Mouse (Mus musculus) liver, embryonic 13.5 days (tissue): ENCODE measurements around the gene Ssh1. TPM values are rescaled to one million over a fixed set of nuclear protein-coding genes. Genes with fewer than 3 reads are reported as not detected.

Experiments used
- ATAC-seq: fragments of 200-750 bp; cut with Nextera tagmentation; 2 replicates; pipeline ENCODE4 v1.8.0; 2017; ENCODE audit warnings: low read depth, mild to moderate bottlenecking, moderate number of reproducible peaks, moderate library complexity
- DNase-seq: peaks from one replicate; pipeline ENCODE4 v3.0.0; 2022
- H3K27ac ChIP-seq: fragments of 300-500 bp; sonication (generic); 2 replicates; pipeline ENCODE4 v1.5.1; 2015; ENCODE audit warnings: moderate library complexity, mild to moderate bottlenecking, inconsistent platforms
- H3K27me3 ChIP-seq: fragments of 300-500 bp; sonication (generic); 2 replicates; pipeline ENCODE4 v1.6.1; 2015; ENCODE audit warnings: mild to moderate bottlenecking, inconsistent platforms
- H3K36me3 ChIP-seq: fragments of 300-500 bp; sonication (generic); 2 replicates; pipeline ENCODE4 v1.6.1; 2015; ENCODE audit warnings: mild to moderate bottlenecking, inconsistent platforms
- H3K4me1 ChIP-seq: fragments of 300-500 bp; sonication (generic); replicated peaks from 2 replicates; pipeline ENCODE4 v1.6.1; 2015; ENCODE audit warnings: inconsistent platforms
- H3K4me2 ChIP-seq: fragments of 300-500 bp; sonication (generic); 2 replicates; pipeline ENCODE4 v1.6.1; 2015; ENCODE audit warnings: inconsistent platforms, mild to moderate bottlenecking, moderate library complexity
- H3K4me3 ChIP-seq: fragments of 300-500 bp; sonication (generic); replicated peaks from 2 replicates; pipeline ENCODE4 v1.5.1; 2015; ENCODE audit warnings: mild to moderate bottlenecking, inconsistent platforms
- H3K9ac ChIP-seq: fragments of 300-500 bp; sonication (generic); 2 replicates; pipeline ENCODE4 v1.6.1; 2015; ENCODE audit warnings: mild to moderate bottlenecking, inconsistent platforms
- H3K9me3 ChIP-seq: fragments of 300-500 bp; sonication (generic); replicated peaks from 2 replicates; pipeline ENCODE4 v1.6.1; 2016; ENCODE audit warnings: inconsistent platforms
- WGBS: fragments of 180-500 bp; shearing (Covaris S2); methylation state at CpG from one replicate; pipeline ENCODE4 v1.1.7; 2015; ENCODE audit not compliant: insufficient replicate concordance; 5-methylcytosine and 5-hydroxymethylcytosine counted together
- polyA plus RNA-seq: library from polyadenylated mRNA; unstranded; fragments of >200 nt; fragmentation: Nextera tagmentation; extraction: Ambion mirVana; gene quantifications from 2 replicates; pipeline ENCODE4 v1.2.1, GENCODE M21; 2015

Gene Ssh1
- polyA plus RNA-seq, 1 experiment from 2014 or later: 5.4 TPM

- 83% methylated on average over 6 of the region's 7 CpGs for WGBS
- peaks cover 90% of the 10 kb centered on the region for H3K36me3 ChIP-seq
- no peak overlapping the region for H3K27ac ChIP-seq
- DNase-seq (no peak), ATAC-seq (no peak)
- no peak overlapping the region for H3K9ac ChIP-seq
- no peaks in the 10 kb centered on the region for H3K9me3 ChIP-seq
- H3K4me1 ChIP-seq: peaks cover 40% of the 10 kb centered on the region
- no peaks in the 10 kb centered on the region for H3K27me3 ChIP-seq
- no peak overlapping the region for H3K4me3 ChIP-seq
- no peak overlapping the region for H3K4me2 ChIP-seq
Observed at GRCm38 (mm10) chr5:113965659-113966185, 28.0 kb downstream of the Ssh1 start.

GRCm38 (mm10) chr5:113964972-113965371, 28.7 kb downstream of the Ssh1 start:
- 0 out of 2 replicates have a peak overlapping the region, but pooled peaks have one; percentile 4 for H3K27ac ChIP-seq
- H3K4me2 ChIP-seq: no peak overlapping the region
- H3K36me3 ChIP-seq: peaks cover 88% of the 10 kb centered on the region
- H3K9ac ChIP-seq: no peak overlapping the region
- H3K4me3 ChIP-seq: no peak overlapping the region
- DNase-seq: no peak
- H3K4me1 ChIP-seq: peaks cover 40% of the 10 kb centered on the region
- no peak for ATAC-seq
- WGBS: 92% methylated on average over 14 of the region's 14 CpGs
- no peaks in the 10 kb centered on the region for H3K9me3 ChIP-seq
- H3K27me3 ChIP-seq: no peaks in the 10 kb centered on the region

DNA sequence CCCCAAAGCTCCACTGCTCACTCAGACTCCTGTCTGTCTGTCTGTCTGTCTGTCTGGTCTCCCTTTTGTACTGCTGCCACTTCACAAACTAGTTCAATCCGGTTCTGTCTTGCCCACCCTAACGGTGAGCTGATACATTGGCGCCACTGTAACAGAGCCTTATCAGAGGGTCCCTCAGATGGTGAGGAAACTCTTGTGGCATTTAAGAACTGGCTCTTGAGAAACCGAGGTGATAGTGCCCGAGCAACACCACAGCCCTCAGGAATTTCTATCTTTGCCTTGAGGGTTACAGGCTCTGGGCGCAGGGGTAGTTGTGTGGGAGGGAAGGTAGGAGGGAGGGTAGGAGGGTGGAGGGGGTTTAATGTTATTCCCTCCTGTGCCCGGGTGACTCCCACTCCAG, 31.9 kb downstream of the Ssh1 start:
- DNase-seq: no peak
- H3K36me3 ChIP-seq: peaks cover 84% of the 10 kb centered on the region
- WGBS: 41% methylated on average over 7 of the region's 7 CpGs

DNA sequence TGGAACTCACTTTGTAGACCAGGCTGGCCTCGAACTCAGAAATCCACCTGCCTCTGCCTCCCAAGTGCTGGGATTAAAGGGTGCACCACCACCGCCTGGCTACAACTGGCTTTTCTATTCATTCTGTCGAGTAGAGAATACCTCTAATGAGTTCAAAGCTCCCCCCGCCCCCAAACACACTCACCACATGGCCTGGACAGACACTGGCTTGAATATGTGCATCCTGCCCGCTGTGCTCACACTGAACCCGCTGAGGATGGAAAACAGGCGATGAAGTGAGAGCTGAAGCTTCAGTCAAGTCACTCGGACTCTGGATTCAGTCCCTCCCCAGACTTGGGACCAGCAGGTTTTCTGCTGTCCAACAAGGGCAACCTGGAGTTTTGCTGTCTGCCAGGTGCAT, 33.3 kb downstream of the Ssh1 start:
- Histone ChIP-seq H3K4me1 (peaks cover 31% of the 10 kb centered on the region), H3K27ac (peak overlapping the region; percentile 7; the same call in 1 of the 2 replicates), H3K36me3 (peaks cover 79% of the 10 kb centered on the region), H3K9ac (no peak overlapping the region), H3K4me2 (no peak overlapping the region), H3K9me3 (no peaks in the 10 kb centered on the region), H3K27me3 (no peaks in the 10 kb centered on the region), H3K4me3 (no peak overlapping the region)
- ATAC-seq: no peak
- 76% methylated on average over 8 of the region's 8 CpGs for WGBS
- DNase-seq: no peak

More for the DNA sequence above, 31.9 kb downstream of the Ssh1 start:
- H3K9me3 ChIP-seq: no peaks in the 10 kb centered on the region
- peak overlapping the region; percentile 43; the same call in 1 of the 2 replicates for H3K27ac ChIP-seq
- H3K27me3 ChIP-seq: no peaks in the 10 kb centered on the region
- H3K9ac ChIP-seq: no peak overlapping the region; the same call in 1 of the 2 replicates
- ATAC-seq: no peak
- no peak overlapping the region for H3K4me3 ChIP-seq
- no peak overlapping the region for H3K4me2 ChIP-seq
- peaks cover 36% of the 10 kb centered on the region for H3K4me1 ChIP-seq

GRCm38 (mm10) chr5:113959039-113959438, 34.7 kb downstream of the Ssh1 start:
- Histone ChIP-seq H3K27me3 (no peaks in the 10 kb centered on the region), H3K9me3 (no peaks in the 10 kb centered on the region), H3K36me3 (peaks cover 76% of the 10 kb centered on the region), H3K4me3 (no peak overlapping the region), H3K4me1 (peaks cover 35% of the 10 kb centered on the region), H3K4me2 (no peak overlapping the region), H3K9ac (no peak overlapping the region), H3K27ac (peak overlapping the region; percentile 39)
- no peak for DNase-seq
- WGBS: 56% methylated on average over 6 of the region's 6 CpGs
- no peak for ATAC-seq

DNA sequence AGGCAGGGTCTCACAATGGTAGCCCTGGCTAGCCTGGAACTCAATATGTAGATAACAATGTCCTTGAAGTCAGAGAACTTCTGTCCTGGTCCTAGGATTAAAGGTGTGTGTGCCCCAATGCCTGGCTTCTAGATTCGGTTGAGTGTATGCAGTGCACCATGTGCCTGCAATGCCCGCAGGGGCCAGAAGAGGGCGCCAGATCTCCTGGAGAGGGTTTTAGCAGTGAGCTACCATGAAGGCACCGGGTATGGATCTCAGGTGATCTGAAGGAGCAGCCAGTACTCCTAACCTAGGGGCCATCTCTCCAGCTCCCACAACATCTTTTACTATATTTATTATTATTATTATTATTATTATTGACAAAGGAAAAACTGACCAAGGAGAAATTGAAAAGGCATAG, 37.2 kb downstream of the Ssh1 start:
- Histone ChIP-seq H3K9ac (no peak overlapping the region), H3K4me2 (no peak overlapping the region), H3K4me3 (no peak overlapping the region), H3K36me3 (peaks cover 80% of the 10 kb centered on the region), H3K4me1 (peaks cover 50% of the 10 kb centered on the region), H3K27me3 (no peaks in the 10 kb centered on the region), H3K9me3 (no peaks in the 10 kb centered on the region), H3K27ac (no peak overlapping the region)
- DNase-seq (peak; percentile 84), ATAC-seq (peak; percentile 62)
- 6% methylated on average over 4 of the region's 4 CpGs for WGBS

DNA sequence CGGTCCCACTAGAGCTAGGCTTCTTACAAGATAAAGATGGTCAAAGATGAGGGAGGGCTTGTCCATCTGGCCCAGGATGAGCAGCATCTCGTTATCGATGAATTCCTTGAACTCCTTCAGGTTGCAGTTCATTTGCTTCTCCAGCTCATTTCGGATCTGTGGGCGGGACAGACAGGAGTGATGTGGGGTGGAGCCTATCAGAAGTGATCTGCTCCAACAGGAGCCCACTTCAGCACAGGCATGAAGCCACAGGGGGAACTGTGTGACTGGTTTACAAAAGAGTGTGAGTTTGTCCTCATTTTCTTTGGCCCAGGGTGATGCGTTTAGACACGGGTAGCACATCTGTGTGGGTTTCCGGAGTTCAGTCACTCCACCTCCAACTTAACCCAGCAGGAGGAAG, 38.0 kb downstream of the Ssh1 start:
- no peak overlapping the region for H3K9ac ChIP-seq
- no peak overlapping the region for H3K4me3 ChIP-seq
- no peak overlapping the region for H3K4me2 ChIP-seq
- ATAC-seq: no peak
- no peaks in the 10 kb centered on the region for H3K9me3 ChIP-seq
- DNase-seq: no peak
- peak overlapping the region; percentile 11; the same call in 1 of the 2 replicates for H3K27ac ChIP-seq
- peaks cover 57% of the 10 kb centered on the region for H3K4me1 ChIP-seq
- no peaks in the 10 kb centered on the region for H3K27me3 ChIP-seq
- peaks cover 80% of the 10 kb centered on the region for H3K36me3 ChIP-seq
- 72% methylated on average over 8 of the region's 8 CpGs for WGBS

GRCm38 (mm10) chr5:113955281-113955680, 38.4 kb downstream of the Ssh1 start:
- H3K9me3 ChIP-seq: no peaks in the 10 kb centered on the region
- no peak overlapping the region for H3K4me2 ChIP-seq
- ATAC-seq (no peak), DNase-seq (no peak)
- H3K27me3 ChIP-seq: no peaks in the 10 kb centered on the region
- H3K27ac ChIP-seq: peak overlapping the region; percentile 8; the same call in 1 of the 2 replicates
- WGBS: 73% methylated on average over 5 of the region's 5 CpGs
- peaks cover 81% of the 10 kb centered on the region for H3K36me3 ChIP-seq
- peaks cover 57% of the 10 kb centered on the region for H3K4me1 ChIP-seq
- H3K4me3 ChIP-seq: no peak overlapping the region
- no peak overlapping the region for H3K9ac ChIP-seq

DNA sequence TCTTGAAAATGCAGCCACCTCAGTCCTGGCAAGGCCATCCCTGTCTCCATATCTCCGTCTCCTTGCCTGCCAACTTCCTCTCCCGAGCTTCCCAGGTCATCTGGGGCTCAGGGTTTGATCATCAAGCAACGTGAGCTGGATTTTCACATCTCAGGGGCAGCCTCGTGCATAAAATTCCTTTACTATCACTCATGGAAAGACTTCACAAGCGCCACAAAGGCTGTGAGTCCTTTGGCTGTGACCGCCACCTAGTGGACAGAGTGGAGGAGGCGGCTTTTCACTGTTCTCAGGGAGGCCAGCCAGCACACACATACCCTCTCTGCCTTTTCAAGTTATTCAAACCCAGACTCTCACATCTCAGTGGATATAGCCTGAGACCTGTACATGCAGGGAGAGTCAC, 39.3 kb downstream of the Ssh1 start:
- no peaks in the 10 kb centered on the region for H3K9me3 ChIP-seq
- H3K36me3 ChIP-seq: peaks cover 84% of the 10 kb centered on the region
- peaks cover 50% of the 10 kb centered on the region for H3K4me1 ChIP-seq
- H3K4me3 ChIP-seq: no peak overlapping the region
- ATAC-seq (no peak), DNase-seq (peak; percentile 62)
- no peak overlapping the region for H3K4me2 ChIP-seq
- no peaks in the 10 kb centered on the region for H3K27me3 ChIP-seq
- no peak overlapping the region for H3K9ac ChIP-seq
- WGBS: 14% methylated on average over 7 of the region's 7 CpGs
- H3K27ac ChIP-seq: peak overlapping the region; percentile 40; the same call in 1 of the 2 replicates

DNA sequence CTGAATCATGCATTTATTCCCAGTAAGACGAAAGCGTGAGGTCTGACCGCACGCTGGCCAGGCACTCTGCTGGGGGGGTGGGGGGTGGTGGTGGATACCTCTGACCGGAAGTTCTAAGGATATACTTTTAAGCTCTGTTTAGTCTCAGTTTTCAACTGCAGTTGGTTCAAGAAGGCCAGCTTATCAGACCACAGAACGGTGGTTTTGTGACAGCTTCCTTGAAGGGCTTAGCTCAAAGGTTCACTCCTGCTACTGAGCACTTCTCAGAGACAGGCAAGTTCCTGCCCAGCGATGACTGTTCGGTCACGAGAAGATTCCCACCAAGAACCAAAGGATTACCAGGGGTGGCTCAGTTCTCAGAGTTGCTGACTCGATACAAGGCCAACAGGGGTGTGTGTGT, 41.2 kb downstream of the Ssh1 start:
- H3K36me3 ChIP-seq: peaks cover 87% of the 10 kb centered on the region
- peak overlapping the region; percentile 80 for H3K27ac ChIP-seq
- ATAC-seq: no peak; the same call in 1 of the 2 replicates
- H3K9me3 ChIP-seq: no peaks in the 10 kb centered on the region
- no peaks in the 10 kb centered on the region for H3K27me3 ChIP-seq
- DNase-seq: no peak
- H3K9ac ChIP-seq: peak overlapping the region; percentile 60
- H3K4me3 ChIP-seq: no peak overlapping the region; the same call in 1 of the 2 replicates
- H3K4me1 ChIP-seq: peaks cover 46% of the 10 kb centered on the region
- WGBS: 12% methylated on average over 10 of the region's 10 CpGs
- peak overlapping the region; percentile 52 for H3K4me2 ChIP-seq

DNA sequence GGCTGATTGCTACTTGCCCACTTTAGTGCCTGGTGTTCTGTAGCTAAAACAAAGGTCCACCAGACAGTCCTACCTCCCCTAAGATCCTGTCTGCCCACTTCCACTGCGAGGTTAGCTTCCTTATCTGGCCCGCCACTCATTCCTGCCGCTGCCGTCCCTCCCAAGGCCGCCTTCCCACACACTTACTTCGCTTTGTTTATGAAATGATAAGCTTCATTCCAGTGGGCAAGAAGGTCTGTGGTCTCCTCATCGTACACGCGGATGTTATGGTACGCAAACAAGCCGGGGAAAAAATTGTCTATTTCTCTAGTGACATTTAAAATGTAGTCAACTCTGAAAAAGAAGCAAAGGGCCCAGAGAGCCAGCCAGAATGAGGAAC, 42.0 kb downstream of the Ssh1 start:
- no peaks in the 10 kb centered on the region for H3K27me3 ChIP-seq
- peak overlapping the region; percentile 52 for H3K4me2 ChIP-seq
- DNase-seq (peak; percentile 67), ATAC-seq (peak; percentile 82)
- peaks cover 86% of the 10 kb centered on the region for H3K36me3 ChIP-seq
- 5% methylated on average over 11 of the region's 11 CpGs for WGBS
- no peaks in the 10 kb centered on the region for H3K9me3 ChIP-seq
- peak overlapping the region; percentile 60 for H3K9ac ChIP-seq
- H3K4me3 ChIP-seq: peak overlapping the region; percentile 11
- H3K4me1 ChIP-seq: peaks cover 46% of the 10 kb centered on the region
- H3K27ac ChIP-seq: peak overlapping the region; percentile 80
